Mouse (Mus musculus): ENCODE results near the gene Gimap3.

DNA sequence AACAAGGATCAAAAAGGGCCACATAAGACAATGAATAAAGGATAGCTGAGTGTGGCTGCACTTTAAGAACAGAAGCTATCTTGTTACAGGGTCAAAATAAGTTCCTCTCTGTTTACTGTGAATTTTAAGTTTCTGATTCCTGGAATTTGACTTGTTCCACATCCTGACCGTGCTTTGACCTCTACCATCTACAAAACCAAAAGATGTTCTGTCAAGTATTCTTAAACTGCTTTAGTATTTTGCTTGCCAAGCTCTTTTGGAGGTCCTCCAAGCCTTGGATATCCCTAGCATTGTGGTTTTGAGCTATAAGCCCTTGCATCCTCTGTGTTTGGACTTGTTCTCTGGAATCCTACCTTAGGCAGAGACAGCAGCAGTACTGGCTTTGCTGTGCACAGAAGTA, 14.5 kb upstream of the Gimap3 start:
- no peak for TF ChIP-seq CTCF (IDR thresholded peaks at IDR 0.05; ENCODE audit: control insufficient read depth, insufficient read depth, low read length)
- no peak for TF ChIP-seq POLR2A (IDR thresholded peaks at IDR 0.05; ENCODE audit: borderline replicate concordance, control insufficient read depth, low read depth, low read length)
